ENCODE assay signal across 22 mouse cellular contexts in the genomic region with DNA sequence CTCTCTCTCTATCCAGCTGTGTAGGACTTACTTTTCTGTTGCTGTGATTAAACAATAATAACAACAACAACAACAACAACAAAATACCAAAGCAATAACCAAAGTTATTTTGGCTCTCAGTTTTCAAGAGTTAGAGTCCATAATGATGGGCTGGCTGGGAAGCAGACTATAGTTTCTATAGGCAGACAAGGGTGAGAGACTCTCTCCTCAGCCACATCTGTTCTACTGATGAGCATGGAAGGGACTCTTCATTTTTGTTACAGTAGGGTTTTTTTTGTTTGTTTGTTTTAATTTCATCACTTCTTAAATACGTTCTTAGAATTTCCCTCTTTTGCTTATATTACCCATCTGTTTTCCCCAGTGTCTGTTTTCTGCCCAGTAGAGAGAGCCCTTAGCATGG. TPM values are rescaled to one million over a fixed set of nuclear protein-coding genes. Genes with fewer than 3 reads are reported as not detected.
"Had no signal": no experiment of that assay in that cellular context is flagged by ENCODE, and none has a peak within 500 bp of the region (broad histone marks: within the 10 kb centered on the region; RNA-seq: fewer than 3 reads in every experiment).

No protein-coding gene starts in this region.

- H3K4me2 ChIP-seq: lung, embryonic 14.5 days; midbrain, embryonic 12.5 days; neural tube, embryonic 13.5 days; neural tube, embryonic 15.5 days; stomach, embryonic 15.5 days had no signal

- H3K9me3 ChIP-seq: midbrain, embryonic 10.5 days; neural tube, embryonic 15.5 days; stomach, embryonic 15.5 days had no signal

- ATAC-seq: midbrain, embryonic 16.5 days had no signal

- DNase-seq: lung, adult 18-20 months; lung, embryonic 14.5 days; lung, postnatal 10 days; lung, postnatal 4 days; midbrain, embryonic 14.5 days; retina, postnatal 1 day; right cerebral cortex, postnatal 14 days; thymus, adult 2 months; thymus, postnatal 25 days; thymus, postnatal 4 days had no signal

- H3K27me3 ChIP-seq: midbrain, embryonic 12.5 days; neural tube, embryonic 13.5 days; neural tube, embryonic 15.5 days; stomach, embryonic 15.5 days had no signal

- H3K9ac ChIP-seq: lung, embryonic 14.5 days; midbrain, embryonic 12.5 days; neural tube, embryonic 13.5 days; neural tube, embryonic 15.5 days; stomach, embryonic 15.5 days had no signal

- H3K4me3 ChIP-seq: midbrain, embryonic 10.5 days; midbrain, embryonic 12.5 days; myocyte; neural tube, embryonic 13.5 days; neural tube, embryonic 15.5 days; stomach, embryonic 15.5 days had no signal

- H3K27ac ChIP-seq: midbrain, embryonic 10.5 days; midbrain, embryonic 12.5 days; neural tube, embryonic 13.5 days; neural tube, embryonic 15.5 days; stomach, embryonic 15.5 days; stomach, postnatal 0 days had no signal

- H3K36me3 ChIP-seq: midbrain, embryonic 12.5 days; neural tube, embryonic 13.5 days; neural tube, embryonic 15.5 days; stomach, embryonic 15.5 days had no signal

RNA-seq across cellular contexts. Expression of gene Gm49387, which starts 11.9 kb away (rescaled TPM):
- total RNA-seq: megakaryocyte, adult 5-6 weeks; megakaryocyte-erythroid progenitor cell, adult 5-6 weeks had no signal
- polyA plus RNA-seq: midbrain, embryonic 14.5 days; midbrain, embryonic 16.5 days; myocyte; neural tube, embryonic 11.5 days; stomach, embryonic 15.5 days; thymus, adult 2 months; urinary bladder, adult 2 months had no signal
